Mouse (Mus musculus) midbrain, postnatal 0 days (tissue): ENCODE data around the gene Sh3pxd2a. TPM values are rescaled to one million over a fixed set of nuclear protein-coding genes. Genes with fewer than 3 reads are reported as not detected.

Experiments used
- ATAC-seq: fragments of 200-750 bp; cut with Nextera tagmentation; 2 replicates; pipeline ENCODE4 v1.8.0; 2017; ENCODE audit warnings: moderate number of reproducible peaks, mild to moderate bottlenecking, moderate TSS enrichment, moderate library complexity; ENCODE audit not compliant: low FRiP score
- DNase-seq: peaks from one replicate; pipeline ENCODE4 v3.0.0-alpha.2; 2015; ENCODE audit warnings: low spot score
- H3K27ac ChIP-seq: fragments of 300-500 bp; sonication (generic); 2 replicates; pipeline ENCODE4 v1.5.1; 2014; ENCODE audit warnings: low read depth, mild to moderate bottlenecking, low read length, mixed read lengths
- H3K27me3 ChIP-seq: fragments of 300-500 bp; sonication (generic); 2 replicates; pipeline ENCODE4 v1.6.1; 2014; ENCODE audit warnings: low read length, control low read depth, mixed read lengths; ENCODE audit not compliant: insufficient read depth
- H3K36me3 ChIP-seq: fragments of 300-500 bp; sonication (generic); 2 replicates; pipeline ENCODE4 v1.6.1; 2014; ENCODE audit warnings: low read length, control low read depth, mixed read lengths; ENCODE audit not compliant: insufficient read depth
- H3K4me1 ChIP-seq: fragments of 300-500 bp; sonication (generic); 2 replicates; pipeline ENCODE4 v1.6.1; 2014; ENCODE audit warnings: mild to moderate bottlenecking, control low read depth, antibody characterized with exemption, low read length, mixed read lengths; ENCODE audit not compliant: insufficient read depth
- H3K4me2 ChIP-seq: fragments of 300-500 bp; sonication (generic); 2 replicates; pipeline ENCODE4 v1.6.1; 2014; ENCODE audit warnings: low read depth, mild to moderate bottlenecking, low read length, mixed read lengths; ENCODE audit not compliant: poor library complexity, severe bottlenecking
- H3K4me3 ChIP-seq: fragments of 300-500 bp; sonication (generic); 2 replicates; pipeline ENCODE4 v1.5.1; 2014; ENCODE audit warnings: low read depth, mild to moderate bottlenecking, low read length, moderate library complexity
- H3K9ac ChIP-seq: fragments of 300-500 bp; sonication (generic); replicated peaks from 2 replicates; pipeline ENCODE4 v1.6.1; 2014; ENCODE audit warnings: mild to moderate bottlenecking, low read length, moderate library complexity, mixed read lengths; ENCODE audit not compliant: poor library complexity, severe bottlenecking
- H3K9me3 ChIP-seq: fragments of 300-500 bp; sonication (generic); 2 replicates; pipeline ENCODE4 v1.6.1; 2016; ENCODE audit warnings: low read length, control low read depth
- CTCF ChIP-seq: IDR thresholded peaks from 2 replicates; pipeline ENCODE4 v1.5.1; 2016; ENCODE audit warnings: antibody characterized with exemption, mild to moderate bottlenecking
- WGBS: fragments of 180-500 bp; shearing (Covaris S2); extraction: QIAGEN DNeasy Blood & Tissue Kit; methylation state at CpG from one replicate; pipeline ENCODE4 v1.1.7; 2014; 5-methylcytosine and 5-hydroxymethylcytosine counted together
- polyA plus RNA-seq: library from polyadenylated mRNA; unstranded; fragments of >200 nt; fragmentation: Nextera tagmentation; extraction: Ambion mirVana; gene quantifications from 2 replicates; pipeline ENCODE4 v1.2.1, GENCODE M21; 2015
- total RNA-seq: library from RNA; depleted of rRNA; stranded (reverse); fragments of >200 nt; gene quantifications from 2 replicates; pipeline ENCODE4 v1.2.3, GENCODE M21; 2014

Gene Sh3pxd2a
- total and polyA plus RNA-seq, 2 experiments from 2014 or later = 1.5 to 21.0 TPM

DNA sequence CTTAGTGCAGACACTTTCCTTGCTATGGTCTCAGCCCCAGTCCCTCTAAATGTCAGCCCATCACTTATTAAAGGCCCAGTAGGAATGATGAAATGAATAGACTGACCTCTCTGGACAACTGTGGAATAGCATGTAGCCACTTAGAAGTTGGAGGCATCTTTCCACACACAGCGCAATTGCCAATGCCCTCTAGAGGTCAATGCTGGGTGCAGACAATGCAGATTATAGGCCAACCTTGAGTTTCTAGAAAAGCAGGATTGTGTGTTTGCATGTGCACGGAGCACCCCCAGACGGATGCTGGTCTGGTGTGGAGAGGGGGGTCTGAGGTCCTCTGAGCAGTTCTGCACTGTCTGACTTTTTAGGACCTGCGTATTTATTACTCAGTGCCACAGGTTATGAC, 39.4 kb upstream of the Sh3pxd2a start:
- WGBS = 63% methylated on average over 4 of the region's 4 CpGs
- Histone ChIP-seq H3K4me2 (no peak overlapping the region), H3K36me3 (no peaks in the 10 kb centered on the region), H3K4me3 (no peak overlapping the region), H3K27me3 (no peaks in the 10 kb centered on the region), H3K9ac (no peak overlapping the region), H3K4me1 (no peaks in the 10 kb centered on the region), H3K9me3 (no peaks in the 10 kb centered on the region), H3K27ac (no peak overlapping the region)
- peak; percentile 71 for DNase-seq
- ATAC-seq = no peak
- peak; percentile 85 for TF ChIP-seq CTCF

DNA sequence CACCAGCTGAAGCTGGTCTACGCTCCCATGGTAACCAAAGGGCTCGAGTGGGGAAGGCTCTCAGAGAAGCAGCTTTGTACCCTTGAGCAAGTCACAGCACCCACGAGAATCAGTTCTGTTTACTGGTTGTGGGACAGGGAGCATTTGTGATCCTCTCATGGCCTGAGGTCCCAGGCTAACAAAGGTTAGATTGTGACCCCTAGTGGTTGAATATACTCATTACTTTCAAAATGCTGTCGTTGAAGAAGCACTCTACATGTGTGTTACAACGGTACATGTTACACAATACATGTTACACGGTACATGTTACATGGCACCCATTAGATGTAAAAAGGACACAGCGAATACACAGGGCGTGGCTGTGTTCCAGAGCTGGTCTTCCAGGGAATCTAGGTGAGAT, 38.4 kb upstream of the Sh3pxd2a start:
- H3K4me3 ChIP-seq = no peak overlapping the region
- peak; percentile 77 for TF ChIP-seq CTCF
- DNase-seq = peak; percentile 58
- WGBS = 78% methylated on average over 8 of the region's 8 CpGs
- no peak overlapping the region for H3K4me2 ChIP-seq
- H3K27me3 ChIP-seq = no peaks in the 10 kb centered on the region
- ATAC-seq = no peak
- no peaks in the 10 kb centered on the region for H3K9me3 ChIP-seq
- H3K27ac ChIP-seq = no peak overlapping the region
- H3K9ac ChIP-seq = no peak overlapping the region
- no peaks in the 10 kb centered on the region for H3K4me1 ChIP-seq
- no peaks in the 10 kb centered on the region for H3K36me3 ChIP-seq

- no peaks in the 10 kb centered on the region for H3K4me1 ChIP-seq
- 77% methylated on average over 11 of the region's 11 CpGs for WGBS
These were observed 36.3 kb upstream of the Sh3pxd2a start for GRCm38 (mm10) chr19:47500389-47501011.

DNA sequence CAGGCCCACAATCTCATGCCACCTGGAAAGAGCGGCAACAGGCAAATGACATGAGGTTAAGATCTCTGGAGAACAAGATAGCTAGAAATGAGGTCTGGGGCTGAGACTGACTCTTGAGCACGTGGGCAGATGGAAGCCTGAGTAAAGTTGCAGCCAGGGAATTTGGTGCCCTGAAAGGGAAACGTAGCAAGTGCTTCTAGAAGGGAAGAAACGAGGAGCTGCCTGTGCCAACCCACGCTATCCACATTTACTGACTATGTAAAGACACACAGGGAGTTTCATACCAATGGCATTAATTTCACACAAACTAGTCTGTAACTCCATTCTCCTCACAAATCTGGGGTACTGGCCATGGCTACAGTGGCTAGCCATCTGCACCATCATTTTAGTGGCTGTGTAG, 35.6 kb upstream of the Sh3pxd2a start:
- ATAC-seq = no peak
- Histone ChIP-seq H3K9me3 (no peaks in the 10 kb centered on the region), H3K4me3 (no peak overlapping the region), H3K27ac (no peak overlapping the region), H3K36me3 (no peaks in the 10 kb centered on the region), H3K27me3 (no peaks in the 10 kb centered on the region), H3K4me2 (no peak overlapping the region), H3K4me1 (no peaks in the 10 kb centered on the region), H3K9ac (no peak overlapping the region)
- no peak for TF ChIP-seq CTCF
- WGBS = 90% methylated on average over 5 of the region's 5 CpGs
- DNase-seq = no peak

More at GRCm38 (mm10) chr19:47500389-47501011, 36.3 kb upstream of the Sh3pxd2a start:
- no peak overlapping the region for H3K4me3 ChIP-seq
- TF ChIP-seq CTCF = peak; percentile 40
- no peak overlapping the region for H3K27ac ChIP-seq
- H3K27me3 ChIP-seq = no peaks in the 10 kb centered on the region
- no peak for ATAC-seq
- no peaks in the 10 kb centered on the region for H3K36me3 ChIP-seq
- no peak overlapping the region for H3K4me2 ChIP-seq
- H3K9me3 ChIP-seq = no peaks in the 10 kb centered on the region
- no peak for DNase-seq
- no peak overlapping the region for H3K9ac ChIP-seq

GRCm38 (mm10) chr19:47498942-47499341, 34.7 kb upstream of the Sh3pxd2a start:
- WGBS = 86% methylated on average over 4 of the region's 4 CpGs
- ATAC-seq = no peak
- DNase-seq = no peak

DNA sequence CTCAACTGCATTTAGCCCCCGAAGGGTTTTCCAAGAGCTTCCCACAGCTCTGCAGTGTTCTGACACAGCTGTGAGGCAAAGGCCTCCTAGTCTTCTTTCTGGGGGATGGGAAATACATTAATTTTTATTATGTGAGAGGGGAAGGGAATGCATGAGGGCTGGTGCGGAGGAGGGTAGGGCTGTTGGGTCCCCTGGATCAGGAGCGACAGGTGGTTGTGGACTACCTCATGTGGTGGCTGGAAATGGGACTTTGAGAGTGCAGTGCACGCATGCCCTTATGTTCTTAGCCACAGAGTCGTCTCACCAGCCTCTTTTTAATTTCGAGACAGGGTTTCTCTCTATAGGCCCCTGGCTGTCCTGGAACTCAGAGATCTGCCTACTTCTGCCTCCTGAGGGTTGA, 33.5 kb upstream of the Sh3pxd2a start:
- WGBS = 90% methylated on average over 6 of the region's 6 CpGs
- no peaks in the 10 kb centered on the region for H3K36me3 ChIP-seq
- H3K9ac ChIP-seq = no peak overlapping the region
- TF ChIP-seq CTCF = no peak
- H3K27me3 ChIP-seq = no peaks in the 10 kb centered on the region
- H3K27ac ChIP-seq = no peak overlapping the region
- no peak overlapping the region for H3K4me3 ChIP-seq
- no peaks in the 10 kb centered on the region for H3K9me3 ChIP-seq
- no peak for DNase-seq
- no peak for ATAC-seq
- peaks cover 6% of the 10 kb centered on the region; the same call in 1 of the 2 replicates for H3K4me1 ChIP-seq
- H3K4me2 ChIP-seq = no peak overlapping the region

More at GRCm38 (mm10) chr19:47498942-47499341, 34.7 kb upstream of the Sh3pxd2a start:
- H3K9me3 ChIP-seq = no peaks in the 10 kb centered on the region
- H3K36me3 ChIP-seq = no peaks in the 10 kb centered on the region
- no peaks in the 10 kb centered on the region for H3K4me1 ChIP-seq
- no peak overlapping the region for H3K27ac ChIP-seq
- H3K27me3 ChIP-seq = no peaks in the 10 kb centered on the region
- no peak for TF ChIP-seq CTCF
- no peak overlapping the region for H3K4me3 ChIP-seq
- no peak overlapping the region for H3K9ac ChIP-seq
- H3K4me2 ChIP-seq = no peak overlapping the region
